Mouse (Mus musculus): ENCODE measurements at regions not wholly inside any gene's neighbourhood (a gene's known extent, or its start where the extent isn't known, plus 50 kb on each side); places are given as distances from the start of the nearest gene placed in this dataset.

- peak in 1 of 2 experiments; percentile 5 for DNase-seq
- intact Hi-C loops (cut with DNase I): loop anchor here (5.0 to 10.0 kb wide), 3 partner anchors 471 to 997 kb away; no protein-coding TSS in a partner anchor
These were observed 715.4 kb upstream of the Cblb start for GRCm38 (mm10) chr16:51315608-51316007.

- intact Hi-C loops (cut with DNase I): no loop called here
- no peak for DNase-seq
These were observed 698.8 kb upstream of the Cblb start for GRCm38 (mm10) chr16:51332262-51332661.

- no peak for DNase-seq
- intact Hi-C loops (cut with DNase I): no loop called here
These were observed 696.1 kb upstream of the Cblb start for GRCm38 (mm10) chr16:51334972-51335371.

- no peak for DNase-seq
- intact Hi-C loops (cut with DNase I): no loop called here
These were observed 683.9 kb upstream of the Cblb start for GRCm38 (mm10) chr16:51347120-51347519.

GRCm38 (mm10) chr16:51352151-51352550, 678.9 kb upstream of the Cblb start:
- DNase-seq: no peak
- intact Hi-C loops (cut with DNase I): no loop called here

GRCm38 (mm10) chr16:51353791-51354190, 677.2 kb upstream of the Cblb start:
- intact Hi-C loops (cut with DNase I): no loop called here
- no peak for DNase-seq

- DNase-seq: no peak
- intact Hi-C loops (cut with DNase I): no loop called here
These were observed 661.0 kb upstream of the Cblb start for GRCm38 (mm10) chr16:51370070-51370469.

- no peak for DNase-seq
- intact Hi-C loops (cut with DNase I): loop anchor here (5.0 kb wide), 1 partner anchor 836 kb away; no protein-coding TSS in a partner anchor
These were observed 644.6 kb upstream of the Cblb start for GRCm38 (mm10) chr16:51386456-51386855.

GRCm38 (mm10) chr16:51387498-51387897, 643.5 kb upstream of the Cblb start:
- DNase-seq: no peak
- intact Hi-C loops (cut with DNase I): loop anchor here (5.0 kb wide), 1 partner anchor 835 kb away; no protein-coding TSS in a partner anchor

- intact Hi-C loops (cut with DNase I): no loop called here
- no peak for DNase-seq
These were observed 637.2 kb upstream of the Cblb start for GRCm38 (mm10) chr16:51393871-51394270.
